Mouse (Mus musculus) cortical plate, adult 2 months (tissue): ENCODE results near the gene Irf5.

Experiments used
- CTCF ChIP-seq: fragments of 200-500 bp; IDR thresholded peaks from 2 replicates; pipeline ENCODE4 v1.5.1; 2011; ENCODE audit warnings: mild to moderate bottlenecking, control low read depth, low read length; ENCODE audit not compliant: insufficient read depth; ENCODE audit errors: extremely low read depth
- POLR2A ChIP-seq: fragments of 200-500 bp; IDR thresholded peaks from 2 replicates; pipeline ENCODE4 v1.6.1; 2011; ENCODE audit warnings: mild to moderate bottlenecking, low read length, control low read depth; ENCODE audit not compliant: insufficient read depth; ENCODE audit errors: extremely low read depth

DNA sequence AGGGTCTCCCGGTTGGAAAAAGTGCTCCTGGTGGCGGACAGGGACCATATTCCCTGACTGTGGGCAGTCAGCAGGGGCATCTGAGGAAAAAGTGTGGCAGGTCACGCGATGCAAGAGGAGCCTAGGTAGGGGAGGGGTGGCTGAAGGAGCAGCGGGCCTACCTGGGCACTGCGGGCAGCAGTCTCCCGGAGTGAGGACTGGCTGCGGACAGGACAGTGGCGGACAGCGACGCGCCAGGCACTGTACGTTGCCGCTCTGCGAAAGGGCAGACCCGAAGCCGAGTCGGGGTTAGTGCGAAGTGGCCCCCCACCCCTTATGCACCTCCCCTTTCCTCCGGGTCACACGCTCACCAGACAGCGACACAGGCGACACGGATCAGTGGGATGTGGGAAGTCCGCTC is 30.2 kb upstream of the Irf5 start:
- no peak for TF ChIP-seq CTCF
- TF ChIP-seq POLR2A, result no peak
